Mouse (Mus musculus) induced T-regulatory cell, adult 2 months (primary cell): ENCODE data around the gene Klhl8.

Experiments
- DNase-seq: peaks from one replicate; pipeline ENCODE4 v3.0.0-alpha.2; 2012; ENCODE audit warnings: low read depth

Gene Klhl8

DNA sequence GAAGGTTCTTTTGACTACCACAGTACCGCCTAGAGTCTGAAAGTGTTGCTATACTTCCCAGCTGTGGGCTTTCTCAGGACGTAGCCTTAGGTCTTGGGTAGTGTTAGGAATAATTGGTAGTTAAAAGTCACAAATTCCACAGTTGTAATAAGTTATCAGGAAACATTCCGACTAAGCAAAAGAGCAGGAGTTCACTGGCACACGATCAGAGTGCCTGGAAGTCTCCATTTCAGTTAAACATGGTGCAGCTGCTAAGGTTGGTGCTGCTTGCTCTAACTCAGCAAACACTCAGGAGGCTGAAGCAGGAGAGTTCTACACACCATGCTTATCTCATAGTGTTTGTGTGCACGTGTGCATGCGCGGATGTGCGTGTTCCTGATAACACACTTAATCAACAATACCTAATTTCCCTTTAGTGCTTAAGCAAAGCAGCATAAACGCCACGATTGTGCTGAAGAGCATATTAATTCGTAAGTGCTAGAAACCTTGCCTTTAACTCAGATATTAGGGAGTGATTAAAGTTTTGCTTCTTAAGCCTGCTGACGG, 97.0 kb downstream of the Klhl8 start:
- DNase-seq, result no peak

DNA sequence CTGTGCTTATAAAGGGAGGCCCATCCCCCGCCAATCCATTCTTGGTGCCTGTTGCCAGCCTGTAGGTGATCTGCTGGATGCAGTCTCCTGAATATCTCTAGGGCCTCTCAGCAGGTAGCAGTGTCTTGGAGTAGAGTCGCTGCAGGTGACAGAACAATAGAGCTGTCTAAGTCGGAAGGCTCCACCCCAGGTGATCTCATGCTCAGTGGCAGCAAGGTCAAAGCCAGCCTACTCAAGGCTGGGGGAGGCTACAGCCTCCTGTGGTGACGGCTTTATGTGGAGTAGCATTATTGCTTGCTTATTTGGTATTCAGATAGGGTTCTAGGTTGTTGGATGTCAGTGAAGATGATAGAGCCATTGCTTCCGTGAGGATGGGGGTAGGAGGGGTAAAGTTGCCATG, 97.8 kb downstream of the Klhl8 start:
- no peak for DNase-seq
